Mouse (Mus musculus): ENCODE measurements at regions not wholly inside any gene's neighbourhood (a gene's known extent, or its start where the extent isn't known, plus 50 kb on each side); places are given as distances from the start of the nearest gene placed in this dataset.
"Not testable (repeated sequence)": the region's sequence is repeated elsewhere in the genome, so short reads cannot be mapped to it uniquely, and the experiment has no call there.

DNA sequence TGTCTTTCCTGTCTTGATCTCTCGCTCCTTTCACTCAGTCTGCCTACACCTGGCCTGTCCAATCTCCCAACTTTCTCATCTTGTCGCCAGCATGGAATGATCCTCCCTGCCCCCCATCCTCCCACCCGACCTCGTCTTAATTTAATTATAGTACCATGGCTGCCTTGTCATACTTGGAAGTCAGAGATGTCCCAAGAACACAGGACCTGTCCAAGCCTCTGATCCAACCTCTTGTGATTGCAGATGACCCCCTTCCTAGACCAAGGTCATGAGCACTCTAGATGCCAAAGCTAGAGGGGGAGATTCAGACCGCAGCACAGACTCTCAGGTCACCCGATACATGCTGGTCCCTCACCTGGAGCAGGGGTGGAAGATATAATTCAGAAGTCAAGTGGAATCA, 232.3 kb downstream of the Prex1 start:
- WGBS, result 88% methylated on average over 6 of the region's 6 CpGs
- no peak for DNase-seq (ENCODE audit: low read depth, low spot score)

DNA sequence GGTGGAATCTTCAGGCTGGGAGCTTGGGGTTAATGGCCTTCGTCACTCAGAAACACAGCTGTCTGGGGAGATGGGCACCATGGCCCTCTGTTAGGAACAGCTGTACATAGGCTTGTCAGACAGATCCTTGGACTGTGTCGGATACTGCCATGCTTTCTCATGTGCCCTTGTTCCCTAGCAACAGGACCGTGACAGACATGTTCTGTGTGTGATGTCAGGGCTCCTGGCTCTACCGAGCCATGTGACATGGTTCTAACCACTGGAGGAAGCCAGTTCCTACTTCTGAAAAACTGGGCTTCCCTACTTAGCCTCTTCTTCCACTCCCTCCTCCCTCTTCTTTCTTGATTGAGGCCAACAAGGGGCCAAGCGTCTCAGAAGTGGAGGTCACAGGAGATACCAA, 232.7 kb downstream of the Prex1 start:
- no peak for DNase-seq (ENCODE audit: low read depth, low spot score)
- WGBS, result 80% methylated on average over 5 of the region's 5 CpGs

DNA sequence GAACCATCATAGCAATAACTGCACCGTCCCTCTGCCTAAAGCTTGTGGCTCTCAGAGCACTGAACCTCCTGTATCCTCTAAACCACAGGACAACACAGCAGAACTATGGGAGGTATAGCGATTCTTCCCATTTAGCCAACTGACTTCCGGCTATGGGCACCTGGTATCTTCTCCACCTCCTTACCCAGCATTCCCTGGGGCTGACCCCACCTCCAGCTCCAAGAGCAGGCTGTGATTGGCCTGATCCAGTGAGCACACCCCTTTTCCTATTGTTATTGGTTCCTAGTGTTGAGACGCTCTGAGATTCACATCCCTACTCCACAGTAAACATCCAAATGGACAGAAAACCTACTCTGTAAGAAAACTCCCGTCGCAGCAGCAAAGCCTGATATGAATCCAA, 236.7 kb downstream of the Prex1 start:
- WGBS, result 84% methylated on average over 6 of the region's 6 CpGs
- DNase-seq (ENCODE audit: low read depth, low spot score), result no peak

- 58% methylated on average over 4 of the region's 4 CpGs for WGBS
- DNase-seq (ENCODE audit: low read depth, low spot score), result no peak
Observed at GRCm38 (mm10) chr2:166475624-166476023, 238.0 kb downstream of the Prex1 start.

- DNase-seq (ENCODE audit: low read depth, low spot score), result no peak
- WGBS, result 74% methylated on average over 12 of the region's 12 CpGs
Observed at GRCm38 (mm10) chr2:166474601-166475000, 239.0 kb downstream of the Prex1 start.

GRCm38 (mm10) chr2:166471257-166471753, 242.3 kb downstream of the Prex1 start:
- DNase-seq (ENCODE audit: low read depth, low spot score), result no peak

GRCm38 (mm10) chr2:166469046-166469593, 244.5 kb downstream of the Prex1 start:
- 62% methylated on average over 9 of the region's 9 CpGs for WGBS
- no peak for DNase-seq (ENCODE audit: low read depth, low spot score)

More at GRCm38 (mm10) chr2:166471257-166471753, 242.3 kb downstream of the Prex1 start:
- 60% methylated on average over 6 of the region's 6 CpGs for WGBS

GRCm38 (mm10) chr2:166467137-166467536, 246.5 kb downstream of the Prex1 start:
- DNase-seq (ENCODE audit: low read depth, low spot score), result no peak
- 58% methylated on average over 7 of the region's 7 CpGs for WGBS

DNA sequence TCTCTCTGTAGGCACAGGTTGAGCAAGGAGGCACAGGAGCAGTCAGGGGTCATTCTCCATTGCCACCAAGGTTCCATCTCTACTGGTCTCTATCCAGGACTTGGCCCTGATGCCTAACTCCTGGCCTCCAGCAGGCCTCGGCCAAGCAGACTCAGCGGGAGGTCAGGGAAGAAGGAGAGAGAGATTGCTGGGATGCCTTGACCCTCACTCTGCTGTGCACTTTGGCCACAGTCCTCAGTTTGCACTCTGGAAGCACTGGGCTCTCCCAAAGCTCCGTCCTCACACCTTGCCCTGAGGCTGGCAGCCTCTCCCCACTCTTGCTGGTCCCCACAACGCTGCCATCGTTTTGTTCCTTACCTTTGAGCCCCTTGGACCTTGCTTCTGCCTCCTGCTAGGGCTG, 248.1 kb downstream of the Prex1 start:
- no peak for DNase-seq (ENCODE audit: low read depth, low spot score)
- 64% methylated on average over 5 of the region's 5 CpGs for WGBS

DNA sequence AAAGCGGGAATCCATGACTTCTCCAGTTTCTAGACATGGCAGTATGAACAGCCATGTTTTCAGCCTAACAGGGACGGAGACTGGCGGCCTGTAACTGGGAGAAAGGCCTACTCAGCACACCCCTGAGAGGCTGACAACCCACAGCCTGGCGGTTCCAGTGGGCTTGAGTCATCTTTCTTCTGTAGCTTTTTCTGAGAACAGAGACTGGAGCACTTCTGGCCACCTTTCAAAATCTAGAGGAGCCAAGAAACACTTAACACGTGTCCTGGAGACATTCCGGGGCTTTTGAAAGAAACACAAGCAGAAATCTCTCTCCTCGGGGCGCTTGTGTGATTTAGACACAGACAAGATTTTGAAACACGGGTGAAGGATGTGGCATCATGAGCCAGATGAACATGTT, 250.1 kb downstream of the Prex1 start:
- WGBS, result 70% methylated on average over 9 of the region's 9 CpGs

DNA sequence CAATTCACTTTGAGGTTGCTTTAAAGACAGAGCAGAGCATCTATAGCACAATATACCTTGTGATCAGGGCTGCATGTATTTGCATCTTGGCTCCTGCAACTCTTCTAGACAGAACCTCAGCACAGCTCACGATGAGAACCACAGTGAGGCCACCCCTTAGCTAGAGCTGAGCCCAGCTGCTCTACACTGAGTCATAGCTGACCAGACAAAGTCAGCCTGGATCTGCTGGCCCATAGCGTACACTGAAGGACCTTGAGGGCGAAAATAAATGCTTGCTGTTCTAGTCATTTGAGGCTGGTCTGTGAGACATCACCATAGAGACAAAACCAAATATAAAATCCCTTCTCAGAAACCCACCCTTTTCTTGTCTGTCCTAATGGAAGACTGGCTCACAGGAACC, 251.7 kb downstream of the Prex1 start:
- WGBS, result 68% methylated on average over 3 of the region's 3 CpGs
- DNase-seq (ENCODE audit: low read depth, low spot score), result no peak

More for the DNA sequence above, 250.1 kb downstream of the Prex1 start:
- DNase-seq (ENCODE audit: low read depth, low spot score), result no peak

DNA sequence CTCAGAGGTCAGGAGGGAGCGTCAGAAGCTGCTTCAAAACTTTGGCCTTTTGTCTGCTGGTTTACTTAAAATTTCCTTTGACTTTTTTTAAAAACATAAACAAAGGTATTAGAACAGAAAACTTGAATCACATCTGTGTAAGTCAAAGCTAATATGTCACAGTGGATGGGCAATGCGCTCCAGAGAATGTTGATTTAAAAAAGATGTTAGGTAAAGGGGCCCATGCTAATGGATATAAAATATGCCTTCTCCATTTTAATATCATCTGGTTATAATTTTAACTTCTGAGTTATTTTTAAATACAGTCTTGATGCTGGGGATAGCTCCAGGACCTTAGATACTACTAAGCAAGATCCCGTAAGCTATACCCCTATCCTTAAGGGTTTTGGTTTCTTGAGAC, 252.5 kb downstream of the Prex1 start:
- 88% methylated on average over 3 of the region's 3 CpGs for WGBS
- DNase-seq (ENCODE audit: low read depth, low spot score), result no peak

GRCm38 (mm10) chr2:166459955-166460354, 253.7 kb downstream of the Prex1 start:
- no peak for DNase-seq (ENCODE audit: low read depth, low spot score)
- 66% methylated on average over 9 of the region's 9 CpGs for WGBS

GRCm38 (mm10) chr2:166458953-166459352, 254.7 kb downstream of the Prex1 start:
- 87% methylated on average over 9 of the region's 9 CpGs for WGBS

GRCm38 (mm10) chr2:166457381-166458172, 256.1 kb downstream of the Prex1 start:
- 31% methylated on average over 16 of the region's 16 CpGs for WGBS
- DNase-seq (ENCODE audit: low read depth, low spot score), result no peak

More at GRCm38 (mm10) chr2:166458953-166459352, 254.7 kb downstream of the Prex1 start:
- no peak for DNase-seq (ENCODE audit: low read depth, low spot score)

DNA sequence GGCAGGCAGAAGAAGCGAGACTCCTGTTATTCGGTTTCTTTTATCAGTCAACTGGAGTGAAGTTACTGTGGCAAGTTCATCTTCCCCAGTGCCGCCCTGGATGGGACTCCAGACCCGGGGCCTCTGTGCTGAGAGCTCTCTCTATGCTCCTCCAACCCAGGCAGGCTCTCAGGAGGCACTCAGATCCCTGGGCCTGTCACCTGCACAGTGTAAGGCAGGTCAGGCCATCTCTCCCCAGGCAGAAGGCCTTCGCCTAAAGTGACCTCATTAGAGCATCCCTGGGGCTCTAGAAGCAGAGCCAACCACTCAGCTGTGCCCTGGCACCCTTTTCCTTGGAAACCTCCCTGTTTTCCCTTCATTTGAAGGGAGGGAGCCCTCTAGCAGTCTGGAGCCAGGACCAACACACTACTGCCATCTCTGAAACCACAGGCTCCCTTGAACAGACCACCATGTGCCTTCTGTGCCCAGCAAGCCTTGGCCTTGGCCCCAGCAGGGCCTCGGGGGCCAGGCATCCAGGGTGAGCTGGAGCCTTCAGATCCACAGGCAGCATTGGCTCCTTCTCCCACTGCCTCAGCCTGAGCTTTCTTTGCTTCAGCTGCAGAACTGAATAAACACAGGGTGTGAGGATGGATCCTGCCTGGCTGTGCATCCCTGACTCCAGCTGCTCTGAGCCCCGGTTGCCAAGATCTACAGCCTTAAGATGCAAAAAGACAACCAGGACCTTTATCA, 259.3 kb downstream of the Prex1 start:
- 67% methylated on average over 2 of the region's 7 CpGs for WGBS

DNA sequence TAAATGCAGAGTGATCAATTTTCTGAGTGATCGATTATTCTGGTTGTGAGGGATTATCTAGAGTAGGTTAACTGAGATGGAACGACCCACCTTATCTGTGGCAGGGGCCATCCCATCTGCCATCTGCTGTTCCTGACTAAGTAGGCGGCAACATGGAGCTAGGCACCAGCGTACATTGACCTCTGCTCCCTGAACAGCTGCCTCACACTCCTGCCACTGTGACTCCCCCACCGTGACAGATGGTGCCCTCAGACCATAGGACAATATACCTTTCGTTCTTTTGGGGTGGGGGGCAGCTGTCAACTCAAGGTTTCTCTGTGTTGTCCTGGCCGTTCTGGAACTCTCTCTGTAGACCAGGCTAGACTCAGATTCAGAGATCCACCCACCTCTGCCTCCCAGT, 262.7 kb downstream of the Prex1 start:
- 76% methylated on average over 7 of the region's 7 CpGs for WGBS
- DNase-seq (ENCODE audit: low read depth, low spot score), result no peak

More for the DNA sequence above, 259.3 kb downstream of the Prex1 start:
- DNase-seq (ENCODE audit: low read depth, low spot score), result not testable (repeated sequence)

- WGBS, result 69% methylated on average over 10 of the region's 10 CpGs
Observed at GRCm38 (mm10) chr2:166450380-166450779, 263.3 kb downstream of the Prex1 start.

DNA sequence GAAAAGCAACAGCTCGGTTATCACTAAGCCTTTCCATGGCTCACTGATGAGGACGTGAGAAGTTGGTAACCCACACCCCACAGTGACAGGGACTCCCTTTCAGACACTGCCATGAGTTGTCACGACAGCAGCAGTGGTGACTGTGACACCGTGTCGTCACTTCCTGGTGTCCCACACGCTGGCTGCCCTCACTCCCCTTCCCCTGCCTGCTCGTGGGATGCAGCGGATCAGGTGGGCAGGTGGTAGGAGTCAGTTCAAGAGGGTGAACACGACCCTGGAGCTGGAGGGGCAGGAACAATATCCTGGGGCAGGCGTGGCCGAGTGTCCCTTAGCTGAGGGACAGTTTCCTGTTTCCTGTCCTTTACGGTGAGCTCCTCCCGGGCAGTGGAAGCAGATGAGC, 264.9 kb downstream of the Prex1 start:
- WGBS, result 58% methylated on average over 13 of the region's 13 CpGs
- no peak for DNase-seq (ENCODE audit: low read depth, low spot score)

More at GRCm38 (mm10) chr2:166450380-166450779, 263.3 kb downstream of the Prex1 start:
- DNase-seq (ENCODE audit: low read depth, low spot score), result no peak

DNA sequence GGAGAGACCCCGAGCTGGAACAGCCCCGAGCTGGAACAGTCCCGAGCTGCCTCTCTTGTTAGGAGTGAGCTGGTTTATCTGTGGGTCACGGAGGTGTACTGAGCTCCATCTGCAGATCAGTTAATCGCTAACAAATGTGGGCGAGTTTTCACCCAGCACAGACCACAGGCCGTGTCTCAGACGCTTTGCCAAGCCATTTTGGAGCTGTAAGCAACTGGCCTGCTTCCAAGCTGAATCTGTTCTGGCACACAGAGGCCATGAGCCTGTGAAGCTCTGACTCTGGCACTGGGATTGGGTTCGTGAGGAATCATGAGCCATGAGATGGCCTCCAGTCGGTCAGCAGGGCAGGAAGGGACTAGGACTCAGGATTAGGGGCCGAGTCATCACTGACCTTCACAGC, 265.5 kb downstream of the Prex1 start:
- no peak for DNase-seq (ENCODE audit: low read depth, low spot score)

More for the DNA sequence above, 265.5 kb downstream of the Prex1 start:
- WGBS, result 31% methylated on average over 11 of the region's 11 CpGs

All from large intestine, adult 2 months (tissue).